Mouse (Mus musculus) heart, embryonic 14.5 days (tissue): ENCODE data around the gene Far1. TPM values are rescaled to one million over a fixed set of nuclear protein-coding genes. Genes with fewer than 3 reads are reported as not detected.
A peak's percentile ranks its signal among the peaks of the same experiment; 100 is the strongest.

Source experiments
- ATAC-seq: fragments of 200-750 bp; cut with Nextera tagmentation; 2 replicates; pipeline ENCODE4 v1.8.0; 2017; ENCODE audit warnings: low read depth, moderate TSS enrichment; ENCODE audit not compliant: insufficient number of reproducible peaks, insufficient read depth, low FRiP score
- H3K27ac ChIP-seq, 2 experiments: fragments of 200-500 bp in 1 of 2; fragments of 300-500 bp in 1 of 2; sonication (generic) in 1 of 2; replicated peaks in 1 of 2; 2 replicates each; pipeline ENCODE4 v1.5.1; 2012 to 2014; ENCODE audit warnings: low read depth in 2 of 2, low read length in 2 of 2, control low read depth in 1 of 2, mild to moderate bottlenecking in 1 of 2, mixed read lengths in 1 of 2; ENCODE audit not compliant: control insufficient read depth in 1 of 2, insufficient read depth in 1 of 2
- H3K27me3 ChIP-seq: fragments of 300-500 bp; sonication (generic); 2 replicates; pipeline ENCODE4 v1.6.1; 2014; ENCODE audit warnings: mild to moderate bottlenecking, low read length, control low read depth; ENCODE audit not compliant: control insufficient read depth, insufficient read depth
- H3K36me3 ChIP-seq: fragments of 300-500 bp; sonication (generic); 2 replicates; pipeline ENCODE4 v1.6.1; 2014; ENCODE audit warnings: mild to moderate bottlenecking, control low read depth, low read length, mixed read lengths; ENCODE audit not compliant: control insufficient read depth, insufficient read depth
- H3K4me1 ChIP-seq, 2 experiments: fragments of 200-500 bp in 1 of 2; fragments of 300-500 bp in 1 of 2; sonication (generic) in 1 of 2; 2 replicates each; pipeline ENCODE4 v1.6.1; 2012 to 2014; ENCODE audit warnings: low read length in 2 of 2, control low read depth in 1 of 2, mixed read lengths in 1 of 2; ENCODE audit not compliant: control insufficient read depth in 2 of 2, insufficient read depth in 2 of 2
- H3K4me2 ChIP-seq: fragments of 300-500 bp; sonication (generic); 2 replicates; pipeline ENCODE4 v1.6.1; 2014; ENCODE audit warnings: mild to moderate bottlenecking, low read length
- H3K4me3 ChIP-seq, 2 experiments: fragments of 200-500 bp in 1 of 2; fragments of 300-500 bp in 1 of 2; sonication (generic) in 1 of 2; 2 replicates each; pipeline ENCODE4 v1.5.1; 2012 to 2014; ENCODE audit warnings: low read length in 2 of 2, mild to moderate bottlenecking in 2 of 2, control low read depth in 1 of 2, low read depth in 1 of 2, moderate library complexity in 1 of 2; ENCODE audit not compliant: control insufficient read depth in 1 of 2, insufficient read depth in 1 of 2
- H3K9ac ChIP-seq: fragments of 300-500 bp; sonication (generic); 2 replicates; pipeline ENCODE4 v1.6.1; 2014; ENCODE audit warnings: mild to moderate bottlenecking, low read length
- H3K9me3 ChIP-seq: fragments of 300-500 bp; sonication (generic); 2 replicates; pipeline ENCODE4 v1.6.1; 2016; ENCODE audit warnings: low read length, control low read depth; ENCODE audit not compliant: control insufficient read depth
- WGBS: fragments of 180-500 bp; shearing (Covaris S2); extraction: QIAGEN DNeasy Blood & Tissue Kit; methylation state at CpG from one replicate; pipeline ENCODE4 v1.1.7; 2014; 5-methylcytosine and 5-hydroxymethylcytosine counted together
- polyA plus RNA-seq: library from polyadenylated mRNA; unstranded; fragments of >200 nt; fragmentation: Nextera tagmentation; extraction: Ambion mirVana; gene quantifications from 2 replicates; pipeline ENCODE4 v1.2.1, GENCODE M21; 2014

Gene Far1
- polyA plus RNA-seq, 1 experiment from 2014 or later: 54.9 TPM

- Histone ChIP-seq H3K27me3 (no peaks in the 10 kb centered on the region), H3K27ac (no peak overlapping the region), H3K4me3 (no peak overlapping the region), H3K4me2 (no peak overlapping the region), H3K4me1 (peaks cover 4 to 9% of the 10 kb centered on the region in 2 experiments; a peak in 3 of 4 replicates), H3K36me3 (no peaks in the 10 kb centered on the region), H3K9ac (no peak overlapping the region), H3K9me3 (no peaks in the 10 kb centered on the region)
- no peak for ATAC-seq
These were observed 83.6 kb downstream of the Far1 start for GRCm38 (mm10) chr7:113597231-113597630.

GRCm38 (mm10) chr7:113601803-113602202 lies 88.2 kb downstream of the Far1 start:
- Histone ChIP-seq H3K27ac (no peak overlapping the region), H3K4me2 (no peak overlapping the region), H3K27me3 (no peaks in the 10 kb centered on the region), H3K9me3 (peaks cover 2% of the 10 kb centered on the region; the same call in 1 of the 2 replicates), H3K36me3 (no peaks in the 10 kb centered on the region), H3K9ac (no peak overlapping the region), H3K4me1 (peaks cover 2 to 9% of the 10 kb centered on the region in 2 experiments; a peak in 2 of 4 replicates), H3K4me3 (no peak overlapping the region)
- no peak for ATAC-seq
- WGBS: 80% methylated on average over 3 of the region's 3 CpGs

- WGBS: 28% methylated on average over 9 of the region's 9 CpGs
- Histone ChIP-seq H3K36me3 (no peaks in the 10 kb centered on the region), H3K4me1 (no peaks in the 10 kb centered on the region; a peak in 1 of 4 replicates), H3K27me3 (no peaks in the 10 kb centered on the region), H3K9me3 (peaks cover 2% of the 10 kb centered on the region; the same call in 1 of the 2 replicates), H3K4me3 (no peak overlapping the region), H3K9ac (no peak overlapping the region), H3K4me2 (peak overlapping the region; percentile 28; the same call in 1 of the 2 replicates), H3K27ac (no peak overlapping the region)
- no peak for ATAC-seq
These were observed 94.3 kb downstream of the Far1 start for GRCm38 (mm10) chr7:113607928-113608327.

- no peak overlapping the region for H3K4me2 ChIP-seq
- no peaks in the 10 kb centered on the region for H3K36me3 ChIP-seq
- H3K27me3 ChIP-seq: no peaks in the 10 kb centered on the region
- H3K4me3 ChIP-seq: no peak overlapping the region
- 20% methylated on average over 8 of the region's 8 CpGs for WGBS
- H3K27ac ChIP-seq: no peak overlapping the region
- H3K9ac ChIP-seq: no peak overlapping the region
- peaks cover 0 to 9% of the 10 kb centered on the region in 2 experiments; a peak in 3 of 4 replicates for H3K4me1 ChIP-seq
- ATAC-seq: no peak
- H3K9me3 ChIP-seq: peaks cover 2% of the 10 kb centered on the region; the same call in 1 of the 2 replicates
These were observed 95.5 kb downstream of the Far1 start for GRCm38 (mm10) chr7:113609027-113609705.

- WGBS: 74% methylated on average over 4 of the region's 4 CpGs
These were observed 99.0 kb downstream of the Far1 start for GRCm38 (mm10) chr7:113612628-113613027.

GRCm38 (mm10) chr7:113614198-113614927 lies 100.7 kb downstream of the Far1 start:
- H3K4me2 ChIP-seq: peak overlapping the region; percentile 20
- H3K36me3 ChIP-seq: no peaks in the 10 kb centered on the region
- no peak overlapping the region for H3K4me3 ChIP-seq
- peak overlapping the region; percentile 77 to 90 for H3K27ac ChIP-seq
- WGBS: 38% methylated on average over 10 of the region's 10 CpGs
- H3K9me3 ChIP-seq: no peaks in the 10 kb centered on the region
- H3K9ac ChIP-seq: no peak overlapping the region
- peaks cover 7 to 21% of the 10 kb centered on the region in 2 experiments for H3K4me1 ChIP-seq
- no peaks in the 10 kb centered on the region for H3K27me3 ChIP-seq
- ATAC-seq: peak; percentile 57; the same call in 1 of the 2 replicates

More at GRCm38 (mm10) chr7:113612628-113613027, 99.0 kb downstream of the Far1 start:
- no peak for ATAC-seq
- Histone ChIP-seq H3K27me3 (no peaks in the 10 kb centered on the region), H3K27ac (no peak overlapping the region), H3K9ac (no peak overlapping the region), H3K4me1 (peaks cover 7 to 21% of the 10 kb centered on the region in 2 experiments), H3K4me3 (no peak overlapping the region), H3K9me3 (no peaks in the 10 kb centered on the region), H3K36me3 (no peaks in the 10 kb centered on the region), H3K4me2 (no peak overlapping the region)

GRCm38 (mm10) chr7:113619166-113619565 lies 105.5 kb downstream of the Far1 start:
- Histone ChIP-seq H3K36me3 (no peaks in the 10 kb centered on the region), H3K9ac (no peak overlapping the region), H3K4me1 (peaks cover 7 to 12% of the 10 kb centered on the region in 2 experiments), H3K27me3 (no peaks in the 10 kb centered on the region), H3K4me3 (no peak overlapping the region), H3K4me2 (no peak overlapping the region), H3K9me3 (no peaks in the 10 kb centered on the region), H3K27ac (no peak overlapping the region)
- 82% methylated on average over 2 of the region's 2 CpGs for WGBS
- ATAC-seq: no peak
